Mouse (Mus musculus): Measurements from ENCODE around the gene Smoc2.

The Smoc2 gene

GRCm38 (mm10) chr17:14414511-14414910, 135.2 kb downstream of the Smoc2 start:
- DNase-seq (ENCODE audit: low spot score) = no peak

GRCm38 (mm10) chr17:14420460-14421046, 141.2 kb downstream of the Smoc2 start:
- no peak for DNase-seq (ENCODE audit: low spot score)

- DNase-seq (ENCODE audit: low spot score) = no peak
These were observed 147.2 kb downstream of the Smoc2 start for GRCm38 (mm10) chr17:14426481-14426880.

- DNase-seq (ENCODE audit: low spot score) = no peak
These were observed 155.4 kb downstream of the Smoc2 start for GRCm38 (mm10) chr17:14434717-14435116.

- no peak for DNase-seq (ENCODE audit: low spot score)
These were observed 166.3 kb downstream of the Smoc2 start for GRCm38 (mm10) chr17:14445611-14446010.

GRCm38 (mm10) chr17:14447275-14447674, 168.0 kb downstream of the Smoc2 start:
- no peak for DNase-seq (ENCODE audit: low spot score)
